28 mouse cellular contexts compared by ENCODE assay signal in genomic region chr16:38280951-38281350, GRCm38 (mm10). TPM values are rescaled to one million over a fixed set of nuclear protein-coding genes. Genes with fewer than 3 reads are reported as not detected.
"Had no signal": no experiment of that assay in that cellular context is flagged by ENCODE, and none has a peak within 500 bp of the region (broad histone marks: within the 10 kb centered on the region; RNA-seq: fewer than 3 reads in every experiment).

No protein-coding gene starts in this region.

- ATAC-seq: inflammation-experienced regulatory T-cells, adult 6 months had no signal

- H3K36me3 ChIP-seq: kidney, embryonic 15.5 days; limb, embryonic 10.5 days; limb, embryonic 13.5 days; liver, embryonic 15.5 days had no signal

- H3K9me3 ChIP-seq: kidney, embryonic 15.5 days; limb, embryonic 10.5 days; limb, embryonic 13.5 days; liver, embryonic 15.5 days had no signal

- DNase-seq: kidney, adult 11 months; kidney, adult 8-10 months; kidney, postnatal 10 days; kidney, postnatal 36 days; layer of hippocampus, postnatal 36 days; liver; lung, adult 2 months; lung, postnatal 14 days; lung, postnatal 4 days; midbrain, embryonic 14.5 days; thymus, adult 18-20 months; thymus, postnatal 36 days had no signal

- H3K4me2 ChIP-seq: kidney, embryonic 15.5 days; limb, embryonic 13.5 days; liver, embryonic 15.5 days; midbrain, embryonic 11.5 days had no signal

- H3K4me3 ChIP-seq: kidney, embryonic 15.5 days; left cerebral cortex, adult 2 months; limb, embryonic 10.5 days; limb, embryonic 13.5 days; liver, embryonic 15.5 days had no signal

- H3K4me1 ChIP-seq: limb, embryonic 10.5 days; limb, embryonic 13.5 days had no signal

- H3K27me3 ChIP-seq: kidney, embryonic 15.5 days; limb, embryonic 13.5 days; liver, embryonic 15.5 days had no signal

- H3K27ac ChIP-seq: kidney, embryonic 15.5 days; left cerebral cortex, adult 2 months; limb, embryonic 10.5 days; limb, embryonic 13.5 days had no signal

- H3K9ac ChIP-seq: kidney, embryonic 15.5 days; limb, embryonic 13.5 days; liver, embryonic 15.5 days had no signal

RNA-seq across cellular contexts. Expression of gene Nr1i2, which starts 13.7 kb away (rescaled TPM):
- total RNA-seq: layer of hippocampus, adult 8-10 months; layer of hippocampus, postnatal 10 days; layer of hippocampus, postnatal 36 days; left cerebral cortex, adult 2 months; left cerebral cortex, postnatal 14 days; megakaryocyte progenitor cell, adult 5-6 weeks; megakaryocyte-erythroid progenitor cell, adult 5-6 weeks; midbrain, postnatal 0 days had no signal
- polyA plus RNA-seq: inflammation-experienced regulatory T-cells, adult 6 months; limb, embryonic 10.5 days; limb, embryonic 13.5 days; lung, embryonic 16.5 days; midbrain, embryonic 11.5 days; midbrain, embryonic 14.5 days; midbrain, postnatal 0 days; neural tube, embryonic 11.5 days; neural tube, embryonic 14.5 days had no signal
